In the genomic region with DNA sequence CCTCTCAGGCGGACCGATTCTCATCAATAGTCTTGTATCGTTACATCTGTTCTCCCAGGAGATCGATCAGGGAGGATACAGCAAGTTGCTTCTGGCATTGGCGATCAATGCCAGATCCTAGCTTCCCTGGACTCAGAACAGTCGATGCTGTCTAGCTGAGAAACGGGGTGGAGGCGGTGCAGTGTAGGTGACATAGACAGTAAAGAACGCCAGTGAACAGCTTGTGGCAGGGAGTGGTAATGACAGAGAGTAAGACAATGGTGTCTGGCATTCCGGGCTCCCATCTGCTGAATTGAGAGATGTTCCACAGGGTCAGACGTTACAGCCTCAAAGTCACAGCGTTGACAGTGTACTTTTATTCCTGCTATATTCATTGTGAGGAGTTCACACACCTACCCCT, we compare ENCODE assay signal across 13 mouse cellular contexts.
DNase-seq lines count a peak whose midpoint lies in the region; ATAC-seq and TF ChIP-seq lines count a peak whose summit lies in the region.
"Had no signal": no experiment of that assay in that cellular context is flagged by ENCODE, and none has a peak within 500 bp of the region (broad histone marks: within the 10 kb centered on the region; RNA-seq: fewer than 3 reads in every experiment).

No protein-coding gene starts in this region.

- H3K27ac ChIP-seq in ES-E14 (ENCODE audit: insufficient read depth, low read depth, low read length, poor library complexity, severe bottlenecking): no peak overlapping the region
- H3K27ac ChIP-seq in kidney, embryonic 16.5 days (ENCODE audit: low read length): no peak overlapping the region
- H3K27ac ChIP-seq: liver, embryonic 15.5 days; neural tube, embryonic 12.5 days; stomach, embryonic 15.5 days had no signal

- H3K4me1 ChIP-seq in ES-E14 (ENCODE audit: control insufficient read depth in 2 of 2, insufficient read depth in 2 of 2, low read length in 2 of 2, poor library complexity in 1 of 2): no peaks in the 10 kb centered on the region
- H3K4me1 ChIP-seq in kidney, embryonic 16.5 days (ENCODE audit: insufficient read depth, low read length): no peaks in the 10 kb centered on the region
- H3K4me1 ChIP-seq: liver, embryonic 15.5 days; stomach, embryonic 15.5 days had no signal

- H3K4me3 ChIP-seq in ES-E14 (ENCODE audit: insufficient read depth in 1 of 2, low read depth in 1 of 2, low read length in 2 of 2, poor library complexity in 1 of 2, severe bottlenecking in 1 of 2): no peak overlapping the region
- H3K4me3 ChIP-seq in kidney, embryonic 16.5 days (ENCODE audit: low read length): no peak overlapping the region
- H3K4me3 ChIP-seq: liver, embryonic 15.5 days; neural tube, embryonic 12.5 days; stomach, embryonic 15.5 days had no signal

- no peaks in the 10 kb centered on the region for H3K9me3 ChIP-seq in ES-E14 (ENCODE audit: control insufficient read depth, insufficient read depth, low read depth, low read length)
- no peaks in the 10 kb centered on the region for H3K9me3 ChIP-seq in kidney, embryonic 16.5 days (ENCODE audit: low read length)
- H3K9me3 ChIP-seq: liver, embryonic 15.5 days; neural tube, embryonic 12.5 days; stomach, embryonic 15.5 days had no signal

- intact Hi-C loops in left cerebral cortex, postnatal 14 days (cut with DNase I): no loop called here

- no peak overlapping the region for H3K4me2 ChIP-seq in kidney, embryonic 16.5 days (replicated peaks; ENCODE audit: low read depth, low read length)
- H3K4me2 ChIP-seq: liver, embryonic 15.5 days; neural tube, embryonic 12.5 days; stomach, embryonic 15.5 days had no signal

- WGBS in kidney, embryonic 16.5 days: 77% methylated on average over 12 of the region's 12 CpGs

- no peaks in the 10 kb centered on the region for H3K36me3 ChIP-seq in ES-E14 (ENCODE audit: control insufficient read depth, insufficient read depth, low read length, poor library complexity, severe bottlenecking)
- no peaks in the 10 kb centered on the region for H3K36me3 ChIP-seq in kidney, embryonic 16.5 days (ENCODE audit: insufficient read depth, low read length)
- H3K36me3 ChIP-seq: G1E; liver, embryonic 15.5 days; neural tube, embryonic 12.5 days; stomach, embryonic 15.5 days had no signal

- in situ Hi-C loops in ES-E14 (cut with MboI; ENCODE audit: low sequenced_read_pairs in 2 of 2, unreplicated experiment in 2 of 2): no loop called here

- no peaks in the 10 kb centered on the region for H3K27me3 ChIP-seq in kidney, embryonic 16.5 days (ENCODE audit: insufficient read depth, low read length)
- H3K27me3 ChIP-seq: liver, embryonic 15.5 days; neural tube, embryonic 12.5 days; stomach, embryonic 15.5 days had no signal

- DNase-seq in ES-E14 (ENCODE audit: low read depth, low spot score): peak; percentile 24
- peak; percentile 64 to 82 for DNase-seq in cerebellum, adult 18-20 months
- peak; percentile 53 to 74 for DNase-seq in frontal cortex, postnatal 36 days (ENCODE audit: low spot score in 2 of 2)
- peak; percentile 58 to 79 for DNase-seq in left cerebral cortex, postnatal 14 days (ENCODE audit: low spot score in 2 of 2)
- DNase-seq in urinary bladder, postnatal 4 days (ENCODE audit: low spot score in 2 of 2): no peak
- DNase-seq in gastrocnemius, postnatal 4 days (ENCODE audit: low spot score in 2 of 2): no peak

- no peak for ATAC-seq in kidney, embryonic 16.5 days (ENCODE audit: low FRiP score, low TSS enrichment)
- no peak for ATAC-seq in megakaryocyte, adult 5-6 weeks (ENCODE audit: poor library complexity, severe bottlenecking)
- ATAC-seq: intestine, embryonic 16.5 days had no signal

- H3K9ac ChIP-seq in ES-E14 (ENCODE audit: insufficient read depth, low read depth, low read length, poor library complexity, severe bottlenecking): no peak overlapping the region
- H3K9ac ChIP-seq in kidney, embryonic 16.5 days (replicated peaks; ENCODE audit: low read length): no peak overlapping the region
- H3K9ac ChIP-seq: liver, embryonic 15.5 days; neural tube, embryonic 12.5 days; stomach, embryonic 15.5 days had no signal

TF ChIP-seq in ES-E14, 5 proteins besides CTCF, POLR2A, EP300 and RAD21:
- TF ChIP-seq CHD2 (IDR thresholded peaks at IDR 0.05; ENCODE audit: low read depth, low read length) (no peak), ZC3H11A (IDR thresholded peaks at IDR 0.05; ENCODE audit: borderline replicate concordance, low read depth, low read length) (no peak), HCFC1 (IDR thresholded peaks at IDR 0.05; ENCODE audit: borderline replicate concordance, insufficient read depth, low read length) (no peak)

Comparison
In these comparisons a context has a peak if more than half of its experiments do, and no peak if none do; other contexts are left out.
1. DNase-seq: peak in ES-E14 (single experiment), cerebellum, adult 18-20 months (2 of 2), frontal cortex, postnatal 36 days (2 of 2) and left cerebral cortex, postnatal 14 days (2 of 2); none in urinary bladder, postnatal 4 days (0 of 2) and gastrocnemius, postnatal 4 days (0 of 2).